Mouse (Mus musculus): Measurements from ENCODE around the gene Tfrc. TPM values are rescaled to one million over a fixed set of nuclear protein-coding genes. Genes with fewer than 3 reads are reported as not detected.
A peak's percentile ranks its signal among the peaks of the same experiment; 100 is the strongest.

The Tfrc gene
- 13.7 and 27.0 TPM in 2 replicates for polyA plus RNA-seq (2012; ENCODE audit: insufficient read depth, insufficient read length, missing spikeins)

DNA sequence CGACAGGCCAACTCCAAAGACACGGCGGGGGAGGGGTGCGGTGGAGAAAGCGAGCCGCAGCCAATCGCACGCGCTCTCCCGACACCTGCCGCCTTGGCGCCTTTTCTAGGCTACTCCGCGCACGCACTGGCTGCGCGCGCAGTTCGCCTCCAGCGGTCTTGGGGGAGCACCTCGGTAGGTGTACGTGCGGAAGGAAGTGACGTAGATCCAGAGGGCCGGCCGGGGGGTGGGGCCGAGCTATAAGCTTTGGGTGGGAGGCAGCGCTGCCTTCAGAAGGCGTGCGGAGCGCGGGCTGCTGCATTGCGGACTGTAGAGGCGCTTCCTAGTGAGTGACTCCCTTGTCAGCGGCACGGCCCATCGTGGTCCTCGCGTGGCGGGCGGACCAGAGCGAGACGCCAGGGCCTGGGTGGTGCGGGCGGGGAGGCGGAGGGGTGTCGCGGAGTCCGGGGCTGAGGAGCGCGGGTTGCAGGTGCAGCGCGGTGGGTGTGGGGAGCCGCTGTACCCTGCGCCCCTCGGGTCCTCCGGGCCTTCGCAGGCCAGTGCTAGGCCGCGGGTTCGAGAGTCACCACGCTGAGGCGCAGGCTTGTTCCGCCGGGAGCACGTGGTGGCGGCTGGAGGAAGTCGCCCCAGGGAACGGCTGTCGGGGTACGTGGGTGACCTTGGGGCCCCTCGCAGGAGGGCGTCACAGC, at the start of gene Tfrc:
Tfrc (plus strand) TSS at position 209 of the 689 bp plus-strand sequence.
- peak within 1 kb of the TSS; percentile 84 for H3K4me3 ChIP-seq (ENCODE audit: insufficient read depth, low read depth, low read length)
- H3K4me1 ChIP-seq (ENCODE audit: control insufficient read depth, insufficient read depth, insufficient read length, low read length): no peaks in the 10 kb centered on the region
- peak within 1 kb of the TSS; percentile 91 for H3K27ac ChIP-seq (replicated peaks; ENCODE audit: low read depth, low read length)

DNA sequence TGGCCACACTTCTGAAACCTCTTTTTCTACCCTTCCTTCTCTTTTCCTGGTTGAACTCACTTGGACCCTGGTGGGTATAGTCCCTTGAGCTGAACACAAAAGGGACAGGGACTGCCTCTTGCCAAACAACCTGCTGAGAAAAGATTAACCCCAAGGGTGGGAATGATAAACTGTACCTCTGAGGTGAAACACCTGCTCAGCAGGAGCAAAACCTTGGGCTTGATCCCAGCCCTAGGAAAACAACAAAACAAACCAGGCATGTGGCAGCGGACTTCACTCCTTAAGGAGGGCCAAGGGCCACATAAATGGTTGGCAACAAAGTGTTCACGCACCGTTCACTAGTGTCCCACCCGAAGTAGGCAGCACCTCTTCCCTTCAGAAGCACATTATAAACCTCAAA, 49.2 kb upstream of the Tfrc start:
- Histone ChIP-seq H3K4me3 (ENCODE audit: insufficient read depth, low read depth, low read length) (no peak overlapping the region), H3K27ac (replicated peaks; ENCODE audit: low read depth, low read length) (no peak overlapping the region), H3K4me1 (ENCODE audit: control insufficient read depth, insufficient read depth, insufficient read length, low read length) (no peaks in the 10 kb centered on the region)

DNA sequence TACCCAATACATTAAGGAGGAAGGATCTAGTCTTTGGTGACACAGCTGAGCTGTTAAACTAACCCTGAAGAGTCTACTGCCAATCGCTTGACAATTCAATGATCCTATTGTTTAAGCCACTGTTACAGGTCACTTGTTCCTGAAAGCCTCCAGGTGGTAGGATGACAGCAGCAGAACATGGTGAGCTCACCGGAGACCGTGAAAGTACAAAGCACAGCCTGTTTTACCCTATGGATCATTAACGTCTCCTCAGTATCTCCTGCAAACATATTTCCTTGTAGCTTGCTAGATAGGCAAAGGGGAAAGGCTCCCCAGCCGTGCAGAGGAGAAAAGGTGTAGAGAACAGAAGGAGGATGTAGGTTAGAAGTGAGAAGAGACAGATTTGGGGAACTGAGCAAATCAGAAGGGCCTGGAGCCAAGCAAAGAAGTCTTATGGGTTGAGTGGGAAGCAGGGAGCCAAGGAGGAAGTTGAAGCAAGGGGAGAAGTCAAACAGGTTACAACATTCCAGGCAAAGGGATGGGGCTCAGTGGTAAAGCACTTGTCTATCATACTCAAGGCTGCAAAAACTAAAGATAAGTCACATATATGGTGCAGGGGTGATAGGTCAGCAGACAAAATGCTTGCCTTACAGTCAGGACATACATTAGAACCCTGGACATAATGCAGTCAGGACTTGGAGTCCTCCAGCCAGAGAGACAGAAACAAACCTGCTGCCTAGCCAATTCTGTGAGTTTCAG, 45.5 kb upstream of the Tfrc start:
- H3K4me1 ChIP-seq (ENCODE audit: control insufficient read depth, insufficient read depth, insufficient read length, low read length): no peaks in the 10 kb centered on the region
- H3K4me3 ChIP-seq (ENCODE audit: insufficient read depth, low read depth, low read length): no peak overlapping the region
- H3K27ac ChIP-seq (replicated peaks; ENCODE audit: low read depth, low read length): no peak overlapping the region

DNA sequence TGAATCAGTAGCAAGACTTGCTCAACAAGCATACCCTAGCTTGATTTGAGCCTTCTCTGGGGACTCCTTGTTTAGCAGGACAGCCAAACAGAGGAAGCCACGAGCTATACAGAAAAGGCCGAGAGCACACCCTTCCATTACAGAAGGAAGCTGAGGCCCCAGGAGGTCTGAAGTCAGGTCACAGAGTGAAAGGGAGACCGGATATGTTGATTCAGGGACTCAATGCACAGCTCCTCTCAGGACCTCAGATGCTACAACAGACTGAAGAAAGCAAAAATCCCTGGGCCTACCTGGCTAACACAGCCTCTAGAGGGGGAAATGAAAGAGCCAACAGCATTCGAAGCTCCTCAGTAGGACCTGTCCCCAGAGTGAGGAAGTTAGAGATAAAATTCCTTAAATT, 41.4 kb upstream of the Tfrc start:
- Histone ChIP-seq H3K4me3 (ENCODE audit: insufficient read depth, low read depth, low read length) (no peak overlapping the region), H3K27ac (replicated peaks; ENCODE audit: low read depth, low read length) (no peak overlapping the region), H3K4me1 (ENCODE audit: control insufficient read depth, insufficient read depth, insufficient read length, low read length) (0 out of 2 replicates have a peak, but pooled peaks cover 3% of the 10 kb centered on the region)

DNA sequence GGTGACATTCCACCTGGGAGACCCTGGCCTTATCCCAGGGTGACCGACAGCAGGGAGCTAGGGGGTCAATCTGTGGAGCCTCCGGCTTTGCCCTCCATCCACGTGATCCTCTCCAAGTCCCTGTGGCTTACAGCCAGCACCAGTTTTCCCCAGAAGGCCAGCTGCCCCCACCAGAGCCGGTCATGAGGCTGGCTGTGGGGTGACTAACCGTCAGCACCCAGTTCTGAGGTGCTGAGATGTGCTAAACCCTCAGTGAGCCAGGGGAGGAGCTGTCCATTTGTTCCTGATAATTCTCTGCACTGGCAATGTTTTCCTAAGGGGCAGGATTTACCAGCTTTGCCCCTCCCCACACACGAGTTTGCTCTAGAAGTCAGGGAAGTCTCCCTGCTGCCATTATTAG, 40.3 kb upstream of the Tfrc start:
- Histone ChIP-seq H3K4me1 (ENCODE audit: control insufficient read depth, insufficient read depth, insufficient read length, low read length) (0 out of 2 replicates have a peak, but pooled peaks cover 3% of the 10 kb centered on the region), H3K27ac (replicated peaks; ENCODE audit: low read depth, low read length) (no peak overlapping the region), H3K4me3 (ENCODE audit: insufficient read depth, low read depth, low read length) (no peak overlapping the region)

DNA sequence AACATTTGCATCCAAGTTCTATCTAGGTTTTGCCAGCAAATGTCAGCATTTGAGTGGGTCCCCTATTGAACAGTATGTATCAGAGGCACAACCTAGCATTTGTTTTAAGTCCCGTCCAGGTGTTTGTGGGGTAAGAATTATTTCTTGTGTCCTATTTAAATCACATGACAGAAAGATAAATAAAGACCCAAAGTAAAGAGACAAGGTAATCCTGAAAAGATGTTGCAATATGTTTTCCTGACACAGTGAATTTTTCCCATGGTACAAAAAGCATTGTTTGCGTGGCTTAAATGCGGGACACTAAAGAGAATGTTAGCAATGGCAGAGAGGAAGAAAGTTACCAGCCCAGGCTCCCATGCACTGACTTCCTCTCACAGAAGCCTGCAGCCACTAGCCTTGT, 38.7 kb upstream of the Tfrc start:
- H3K4me3 ChIP-seq (ENCODE audit: insufficient read depth, low read depth, low read length): no peak overlapping the region
- H3K4me1 ChIP-seq (ENCODE audit: control insufficient read depth, insufficient read depth, insufficient read length, low read length): 0 out of 2 replicates have a peak, but pooled peaks cover 3% of the 10 kb centered on the region
- no peak overlapping the region for H3K27ac ChIP-seq (replicated peaks; ENCODE audit: low read depth, low read length)

DNA sequence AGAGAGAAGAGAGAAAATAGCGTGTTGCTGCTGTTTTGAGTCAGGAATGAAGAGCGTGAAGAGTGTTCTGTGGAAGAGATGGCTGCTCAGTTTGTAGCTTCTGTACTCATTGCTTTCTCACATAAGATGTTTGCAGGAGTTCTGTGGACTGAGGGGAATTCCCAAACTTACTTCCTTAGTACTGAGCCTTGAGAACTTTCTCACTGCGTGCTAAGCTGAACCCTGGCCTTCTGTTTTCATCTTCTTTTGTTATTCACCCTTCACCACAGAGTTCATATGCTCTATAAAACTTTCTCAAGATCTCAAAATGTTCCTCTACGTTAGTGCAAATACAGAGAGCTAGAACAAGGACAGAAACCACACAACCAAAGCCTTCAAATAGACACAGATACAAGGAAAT, 36.2 kb upstream of the Tfrc start:
- Histone ChIP-seq H3K4me1 (ENCODE audit: control insufficient read depth, insufficient read depth, insufficient read length, low read length) (0 out of 2 replicates have a peak, but pooled peaks cover 3% of the 10 kb centered on the region), H3K4me3 (ENCODE audit: insufficient read depth, low read depth, low read length) (no peak overlapping the region), H3K27ac (replicated peaks; ENCODE audit: low read depth, low read length) (no peak overlapping the region)

DNA sequence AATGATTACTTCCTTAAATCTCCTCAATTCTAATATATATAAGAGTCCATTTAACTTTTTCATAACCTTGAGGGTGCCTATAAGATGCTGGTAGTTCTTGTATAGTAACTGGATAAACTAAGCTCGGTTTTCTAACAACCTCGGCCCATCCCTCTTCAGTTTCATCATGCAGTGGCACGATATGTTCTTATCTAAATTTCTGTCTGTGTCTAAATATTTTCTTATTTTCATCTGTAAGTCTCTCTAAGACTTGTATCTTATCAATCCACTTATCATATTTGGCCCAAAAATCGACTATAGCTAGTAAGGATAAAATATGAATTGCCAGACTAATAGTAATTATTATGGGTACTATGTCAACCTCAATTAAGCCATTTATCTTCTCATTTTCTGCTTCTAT, 22.2 kb upstream of the Tfrc start:
- no peaks in the 10 kb centered on the region for H3K4me1 ChIP-seq (ENCODE audit: control insufficient read depth, insufficient read depth, insufficient read length, low read length)

DNA sequence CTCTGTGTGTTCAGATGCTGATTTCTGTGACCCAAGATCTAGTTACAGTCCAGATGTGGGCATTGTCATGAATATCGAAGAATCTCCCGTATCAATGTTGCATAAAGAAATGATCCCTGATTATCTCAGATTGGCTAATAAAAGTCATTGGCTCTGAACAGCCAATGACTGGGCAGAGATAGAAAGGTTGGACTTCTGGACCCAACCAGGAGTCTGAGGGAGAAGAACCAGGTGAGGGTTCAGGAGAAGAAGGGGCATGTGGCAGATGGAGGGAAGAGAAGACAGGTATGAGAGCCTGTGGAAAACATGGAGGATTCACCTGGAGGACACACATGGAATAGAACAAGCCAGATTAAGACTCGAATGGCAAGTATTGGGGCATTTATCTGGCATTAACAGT, 20.2 kb upstream of the Tfrc start:
- Histone ChIP-seq H3K4me3 (ENCODE audit: insufficient read depth, low read depth, low read length) (no peak overlapping the region), H3K4me1 (ENCODE audit: control insufficient read depth, insufficient read depth, insufficient read length, low read length) (no peaks in the 10 kb centered on the region), H3K27ac (replicated peaks; ENCODE audit: low read depth, low read length) (no peak overlapping the region)

More for the DNA sequence above, 22.2 kb upstream of the Tfrc start:
- no peak overlapping the region for H3K4me3 ChIP-seq (ENCODE audit: insufficient read depth, low read depth, low read length)
- H3K27ac ChIP-seq (replicated peaks; ENCODE audit: low read depth, low read length): no peak overlapping the region

DNA sequence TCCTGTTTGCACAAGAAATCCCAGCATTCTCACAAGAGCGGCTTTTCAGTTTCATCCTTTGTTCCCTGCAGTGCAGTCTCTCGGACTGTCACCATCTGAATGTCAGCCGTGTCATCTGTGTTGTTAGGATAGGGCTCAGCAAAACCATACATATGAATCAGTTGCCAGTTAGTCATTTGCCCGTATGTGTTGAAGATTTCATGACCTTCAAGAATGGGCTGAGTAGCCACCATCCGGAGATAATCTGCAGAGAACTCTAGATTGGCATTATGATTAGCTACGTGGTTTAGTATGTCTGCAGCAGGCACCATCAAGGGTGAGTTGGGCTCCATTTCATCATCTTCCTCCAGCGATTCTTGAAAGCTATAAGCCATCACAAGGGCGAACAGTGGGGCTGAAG, 17.2 kb upstream of the Tfrc start:
- Histone ChIP-seq H3K4me1 (ENCODE audit: control insufficient read depth, insufficient read depth, insufficient read length, low read length) (no peaks in the 10 kb centered on the region), H3K4me3 (ENCODE audit: insufficient read depth, low read depth, low read length) (no peak overlapping the region), H3K27ac (replicated peaks; ENCODE audit: low read depth, low read length) (no peak overlapping the region)

DNA sequence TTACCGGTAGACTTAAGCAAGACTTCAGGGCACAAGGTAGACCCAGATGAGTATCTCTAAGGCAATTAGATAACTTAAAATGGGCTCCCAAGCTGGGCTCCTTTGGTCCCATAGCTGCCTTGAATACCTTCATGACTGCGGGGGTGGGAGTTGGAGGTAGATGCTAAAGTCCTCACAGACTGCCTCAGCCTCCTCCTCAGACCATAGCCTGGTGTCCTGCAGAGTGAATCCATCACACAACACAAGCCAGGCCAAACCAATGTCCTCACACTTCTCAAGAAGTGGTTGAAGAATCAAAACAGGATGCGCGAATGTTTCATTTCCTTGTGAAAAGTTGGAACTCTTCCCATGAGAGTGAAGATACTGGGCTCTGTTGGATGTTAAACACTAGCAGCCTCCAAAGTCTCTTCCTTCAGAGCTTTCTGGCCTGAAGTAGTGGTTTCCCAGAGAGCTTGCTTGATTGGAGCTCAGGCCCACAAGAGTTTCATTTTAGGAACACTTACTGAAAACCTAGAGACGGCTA, 15.4 kb upstream of the Tfrc start:
- Histone ChIP-seq H3K27ac (replicated peaks; ENCODE audit: low read depth, low read length) (no peak overlapping the region), H3K4me1 (ENCODE audit: control insufficient read depth, insufficient read depth, insufficient read length, low read length) (no peaks in the 10 kb centered on the region), H3K4me3 (ENCODE audit: insufficient read depth, low read depth, low read length) (no peak overlapping the region)

DNA sequence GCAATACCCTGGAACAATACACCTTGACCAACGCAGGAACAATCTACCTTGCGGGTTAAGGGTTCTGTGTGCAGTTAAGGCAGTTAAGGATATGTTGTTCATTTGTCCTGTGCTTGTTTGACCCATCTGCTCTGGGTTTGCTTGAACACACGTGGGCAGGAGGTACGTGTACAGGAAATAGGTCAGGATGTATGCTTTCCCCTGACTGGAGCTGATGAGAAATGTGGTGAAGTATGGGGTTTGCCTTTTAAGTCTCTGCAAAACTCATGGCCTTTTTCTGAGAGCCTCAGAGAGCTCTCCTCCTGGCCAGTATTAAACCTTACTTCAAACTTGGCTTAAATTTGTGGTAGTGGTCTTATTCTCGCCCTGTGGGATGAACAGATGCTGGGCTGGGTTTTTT, 14.8 kb upstream of the Tfrc start:
- Histone ChIP-seq H3K4me1 (ENCODE audit: control insufficient read depth, insufficient read depth, insufficient read length, low read length) (no peaks in the 10 kb centered on the region), H3K4me3 (ENCODE audit: insufficient read depth, low read depth, low read length) (no peak overlapping the region), H3K27ac (replicated peaks; ENCODE audit: low read depth, low read length) (no peak overlapping the region)

DNA sequence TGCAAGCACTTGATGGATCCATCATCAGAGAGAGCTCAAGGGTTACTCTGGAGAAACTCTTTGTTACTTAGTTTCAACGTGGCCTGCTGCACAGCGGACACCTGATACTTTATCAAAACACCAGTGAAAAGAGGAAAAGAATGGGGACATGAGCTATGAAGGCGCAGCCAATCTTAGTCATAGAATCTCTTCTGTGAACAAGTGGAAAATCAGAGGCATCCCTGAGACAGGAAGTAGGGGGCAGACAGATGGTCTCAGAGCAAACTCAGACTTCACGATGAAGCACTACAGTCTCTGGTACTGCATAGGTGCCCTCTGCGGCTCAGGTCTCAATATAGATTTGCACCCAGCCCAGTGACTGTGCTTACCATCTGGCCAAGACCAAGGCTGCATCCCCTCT, 14.0 kb upstream of the Tfrc start:
- H3K4me3 ChIP-seq (ENCODE audit: insufficient read depth, low read depth, low read length): no peak overlapping the region
- H3K27ac ChIP-seq (replicated peaks; ENCODE audit: low read depth, low read length): no peak overlapping the region
- no peaks in the 10 kb centered on the region for H3K4me1 ChIP-seq (ENCODE audit: control insufficient read depth, insufficient read depth, insufficient read length, low read length)

DNA sequence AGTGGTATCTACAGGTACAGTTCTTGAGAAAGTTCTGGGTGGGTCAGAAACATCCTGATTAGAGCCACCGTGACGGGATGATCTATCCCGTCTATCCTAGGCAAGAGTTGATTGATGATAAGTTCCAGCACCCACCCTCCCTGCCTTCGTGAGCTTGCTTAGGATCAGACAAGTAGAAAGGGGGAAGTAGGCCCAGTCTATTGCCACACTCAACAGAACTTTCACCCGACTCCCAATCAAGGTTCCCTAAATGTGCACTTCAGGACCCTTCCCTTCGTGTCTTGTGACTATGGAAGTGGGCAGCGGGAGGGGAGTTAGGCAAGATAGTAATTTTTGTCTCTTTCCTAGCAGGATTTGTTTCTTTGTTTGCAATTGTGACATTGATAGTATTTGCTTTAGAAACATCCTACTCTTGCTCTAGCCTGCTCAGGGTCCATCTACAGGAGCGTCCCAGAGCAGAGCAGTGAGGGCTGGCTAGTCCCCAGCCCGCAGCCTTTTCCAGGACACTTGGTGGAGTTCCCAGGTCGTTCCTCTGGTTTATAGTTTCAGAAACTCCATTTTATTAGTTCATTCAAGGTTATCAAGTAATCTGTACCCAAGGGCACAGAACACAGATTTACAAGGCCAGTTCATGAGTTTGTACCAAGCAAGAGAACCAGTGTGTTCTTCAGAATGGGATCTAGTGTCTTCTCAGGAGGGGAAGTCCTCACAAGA, 13.4 kb upstream of the Tfrc start:
- Histone ChIP-seq H3K27ac (replicated peaks; ENCODE audit: low read depth, low read length) (no peak overlapping the region), H3K4me1 (ENCODE audit: control insufficient read depth, insufficient read depth, insufficient read length, low read length) (no peaks in the 10 kb centered on the region), H3K4me3 (ENCODE audit: insufficient read depth, low read depth, low read length) (no peak overlapping the region)

DNA sequence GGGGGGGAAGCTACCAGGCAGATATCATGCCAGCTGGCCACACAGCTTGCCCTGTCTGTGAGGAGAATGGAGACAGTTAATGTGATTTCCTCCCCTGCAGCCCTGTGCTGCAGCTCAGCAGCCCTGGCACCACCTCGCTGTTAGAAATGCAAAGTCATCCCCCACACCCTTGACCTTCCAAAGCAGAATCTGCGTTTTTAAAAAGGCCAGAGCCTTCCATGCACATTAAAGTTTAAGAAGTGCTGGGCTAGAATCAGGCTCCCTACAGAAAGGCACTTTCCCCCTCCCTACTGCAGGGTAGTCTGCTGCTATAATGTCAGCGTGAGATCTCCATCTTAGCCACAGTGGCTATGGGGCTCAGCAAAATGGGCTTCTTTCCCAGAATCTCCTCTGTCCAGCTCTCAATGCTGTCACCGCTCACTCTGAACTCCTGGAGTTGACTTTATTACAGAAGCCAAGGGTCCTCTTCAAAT, 10.8 kb upstream of the Tfrc start:
- Histone ChIP-seq H3K27ac (replicated peaks; ENCODE audit: low read depth, low read length) (no peak overlapping the region), H3K4me1 (ENCODE audit: control insufficient read depth, insufficient read depth, insufficient read length, low read length) (no peaks in the 10 kb centered on the region), H3K4me3 (ENCODE audit: insufficient read depth, low read depth, low read length) (no peak overlapping the region)

All from brown adipose tissue, adult 24 weeks (tissue).